In genomic region chr2:131094823-131095222, GRCm38 (mm10) we compare ENCODE assay signal across 9 mouse cellular contexts. TPM values are rescaled to one million over a fixed set of nuclear protein-coding genes. Genes with fewer than 3 reads are reported as not detected.
DNase-seq lines count a peak whose midpoint lies in the region; ATAC-seq lines count a peak whose summit lies in the region.
"Had no signal": no experiment of that assay in that cellular context is flagged by ENCODE, and none has a peak within 500 bp of the region (broad histone marks: within the 10 kb centered on the region; RNA-seq: fewer than 3 reads in every experiment).

No protein-coding gene starts in this region.

- no peaks in the 10 kb centered on the region for H3K9me3 ChIP-seq in intestine, embryonic 16.5 days (ENCODE audit: control insufficient read depth, low read length)
- H3K9me3 ChIP-seq: embryonic facial prominence, embryonic 12.5 days had no signal

- WGBS in intestine, embryonic 16.5 days = 0% methylated on average over 1 of the region's 1 CpGs

- H3K4me2 ChIP-seq in intestine, embryonic 16.5 days (ENCODE audit: low read depth, low read length) = no peak overlapping the region
- H3K4me2 ChIP-seq: embryonic facial prominence, embryonic 12.5 days had no signal

- intact Hi-C loops in left cerebral cortex, postnatal 4 days (cut with DNase I) = no loop called here

- peak; percentile 41 for DNase-seq in 3134 (ENCODE audit: extremely low read depth, insufficient read length, low spot score)
- DNase-seq in cerebellum, postnatal 4 days (ENCODE audit: low spot score in 2 of 2) = peak; percentile 54 to 77
- peak; percentile 59 to 62 for DNase-seq in gastrocnemius, adult 8-10 months (ENCODE audit: low spot score in 2 of 2)
- DNase-seq in left cerebral cortex, postnatal 4 days = peak; percentile 69
- DNase-seq in spleen, postnatal 14 days (ENCODE audit: low spot score in 2 of 2) = peak; percentile 50 to 71

- H3K4me1 ChIP-seq in intestine, embryonic 16.5 days (ENCODE audit: control insufficient read depth, insufficient read depth, low read length) = peaks cover 9% of the 10 kb centered on the region

- peak; percentile 78 for ATAC-seq in activated CD4-positive, CD25-positive, alpha-beta regulatory T cell, adult 4 months
- peak; percentile 47; the same call in 1 of the 2 replicates for ATAC-seq in intestine, embryonic 16.5 days
- peak; percentile 68; the same call in 1 of the 2 replicates for ATAC-seq in monocyte, adult 5-6 weeks (replicated peaks; ENCODE audit: insufficient number of reproducible peaks, low FRiP score, low TSS enrichment, poor library complexity, severe bottlenecking)

- H3K27me3 ChIP-seq in intestine, embryonic 16.5 days (replicated peaks; ENCODE audit: control insufficient read depth, insufficient read depth, low read length) = no peaks in the 10 kb centered on the region
- H3K27me3 ChIP-seq: embryonic facial prominence, embryonic 12.5 days had no signal

- H3K27ac ChIP-seq in intestine, embryonic 16.5 days (ENCODE audit: low read length) = no peak overlapping the region
- H3K27ac ChIP-seq: embryonic facial prominence, embryonic 12.5 days had no signal

- H3K36me3 ChIP-seq in intestine, embryonic 16.5 days (ENCODE audit: control insufficient read depth, insufficient read depth, low read length) = no peaks in the 10 kb centered on the region
- H3K36me3 ChIP-seq: embryonic facial prominence, embryonic 12.5 days had no signal

- H3K9ac ChIP-seq in intestine, embryonic 16.5 days (ENCODE audit: low read depth, low read length) = no peak overlapping the region
- H3K9ac ChIP-seq: embryonic facial prominence, embryonic 12.5 days had no signal

- H3K4me3 ChIP-seq in intestine, embryonic 16.5 days (ENCODE audit: low read length) = no peak overlapping the region
- H3K4me3 ChIP-seq: embryonic facial prominence, embryonic 12.5 days had no signal

RNA-seq across cellular contexts. Expression of gene Siglec1, which starts 8.3 kb away (rescaled TPM):
- not detected for polyA plus RNA-seq in activated CD4-positive, CD25-positive, alpha-beta regulatory T cell, adult 4 months (2017; shearing (Covaris generic))
- under 1 TPM; 0.19 to 0.72 (median 0.47) TPM for total RNA-seq in gastrocnemius, adult 8-10 months (2022)
- polyA plus RNA-seq in intestine, embryonic 16.5 days (2015; fragmentation: Nextera tagmentation; extraction: Ambion mirVana) = 0.29 and 0.37 TPM in 2 replicates
- under 1 TPM; 0.56 to 0.85 TPM for total RNA-seq in left cerebral cortex, postnatal 4 days (2021)
- total RNA-seq in monocyte, adult 5-6 weeks (2017) = 0.68 to 0.75 TPM in 2 of 3 replicates, not detected in the other

RNA-seq across cellular contexts. Expression of gene Adam33, which starts 31.2 kb away (rescaled TPM):
- not detected for polyA plus RNA-seq in activated CD4-positive, CD25-positive, alpha-beta regulatory T cell, adult 4 months (2017; shearing (Covaris generic))
- 1 to 10 TPM in 3 of 4 experiments, under 1 TPM in 1; 0.82 to 1.8 (median 1.3) TPM for total RNA-seq in gastrocnemius, adult 8-10 months (2022)
- polyA plus RNA-seq in intestine, embryonic 16.5 days (2015; fragmentation: Nextera tagmentation; extraction: Ambion mirVana) = 5.3 TPM in 2 replicates
- total RNA-seq in left cerebral cortex, postnatal 4 days (2021) = 1 to 10 TPM; 1.0 to 1.4 TPM
- total RNA-seq in monocyte, adult 5-6 weeks (2017) = not detected in 3 replicates

RNA-seq across cellular contexts. Expression of gene Hspa12b, which starts 32.3 kb away (rescaled TPM):
- polyA plus RNA-seq in activated CD4-positive, CD25-positive, alpha-beta regulatory T cell, adult 4 months (2017; shearing (Covaris generic)) = under 1 TPM; 0.13 to 0.19 TPM
- total RNA-seq in gastrocnemius, adult 8-10 months (2022) = 1 to 10 TPM; 6.8 to 9.2 (median 6.9) TPM
- polyA plus RNA-seq in intestine, embryonic 16.5 days (2015; fragmentation: Nextera tagmentation; extraction: Ambion mirVana) = 8.3 and 8.4 TPM in 2 replicates
- 1 to 10 TPM; 9.0 to 9.7 TPM for total RNA-seq in left cerebral cortex, postnatal 4 days (2021)
- total RNA-seq in monocyte, adult 5-6 weeks (2017) = not detected in 3 replicates

RNA-seq across cellular contexts. Expression of gene Gm11037, which starts 38.5 kb away (rescaled TPM):
- not detected for polyA plus RNA-seq in activated CD4-positive, CD25-positive, alpha-beta regulatory T cell, adult 4 months (2017; shearing (Covaris generic))
- total RNA-seq in gastrocnemius, adult 8-10 months (2022) = not detected
- not detected in 2 replicates for polyA plus RNA-seq in intestine, embryonic 16.5 days (2015; fragmentation: Nextera tagmentation; extraction: Ambion mirVana)
- total RNA-seq in left cerebral cortex, postnatal 4 days (2021) = not detected
- not detected in 3 replicates for total RNA-seq in monocyte, adult 5-6 weeks (2017)
- polyA plus RNA-seq: embryonic facial prominence, embryonic 12.5 days had no signal

RNA-seq across cellular contexts. Expression of gene Gfra4, which starts 51.9 kb away (rescaled TPM):
- polyA plus RNA-seq in activated CD4-positive, CD25-positive, alpha-beta regulatory T cell, adult 4 months (2017; shearing (Covaris generic)) = not detected
- 1 to 10 TPM in 3 of 4 experiments, under 1 TPM in 1; 0.92 to 1.7 (median 1.3) TPM for total RNA-seq in gastrocnemius, adult 8-10 months (2022)
- polyA plus RNA-seq in intestine, embryonic 16.5 days (2015; fragmentation: Nextera tagmentation; extraction: Ambion mirVana) = 6.9 and 8.6 TPM in 2 replicates
- 10 to 100 TPM; 23.5 to 23.6 TPM for total RNA-seq in left cerebral cortex, postnatal 4 days (2021)
- not detected in 3 replicates for total RNA-seq in monocyte, adult 5-6 weeks (2017)
